Mouse (Mus musculus): Measurements from ENCODE around the gene Eapp. TPM values are rescaled to one million over a fixed set of nuclear protein-coding genes. Genes with fewer than 3 reads are reported as not detected.

Gene Eapp
- polyA plus RNA-seq, 1 experiment from 2014 or later: 57.0 TPM

DNA sequence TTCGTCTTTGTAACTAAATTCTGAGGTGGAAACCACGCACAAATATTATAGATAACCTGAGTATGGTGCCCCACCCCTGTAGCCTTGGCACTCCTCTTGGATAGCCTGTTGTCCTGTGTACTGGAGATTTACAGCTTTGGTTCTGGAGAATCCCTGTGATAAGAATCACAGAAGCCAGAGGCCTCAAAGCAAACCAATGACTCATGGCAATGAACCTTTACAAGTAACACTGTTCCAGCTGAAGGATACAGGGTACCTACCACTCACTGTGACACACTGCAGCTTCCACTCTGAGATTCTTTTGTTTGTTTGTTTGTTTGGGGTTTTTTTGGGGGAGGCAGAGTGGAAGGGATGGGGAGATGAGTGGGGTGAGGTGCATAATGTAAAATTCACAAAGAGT is 73.8 kb downstream of the Eapp start:
- no peak overlapping the region for H3K9ac ChIP-seq (ENCODE audit: low read length)
- no peak overlapping the region for H3K27ac ChIP-seq (ENCODE audit: low read length)
- H3K27me3 ChIP-seq (ENCODE audit: control insufficient read depth, insufficient read depth, low read length): no peaks in the 10 kb centered on the region
- H3K36me3 ChIP-seq (ENCODE audit: control insufficient read depth, insufficient read depth, low read length): no peaks in the 10 kb centered on the region
- 80% methylated on average over 2 of the region's 2 CpGs for WGBS
- no peak overlapping the region for H3K4me3 ChIP-seq (replicated peaks; ENCODE audit: low read length)
- no peak for ATAC-seq (ENCODE audit: insufficient read depth, low FRiP score)
- no peaks in the 10 kb centered on the region for H3K4me1 ChIP-seq (ENCODE audit: control insufficient read depth, insufficient read depth, low read length)
- 0 out of 2 replicates have a peak, but pooled peaks cover 4% of the 10 kb centered on the region for H3K9me3 ChIP-seq (replicated peaks; ENCODE audit: control insufficient read depth, low read length)
- no peak overlapping the region for H3K4me2 ChIP-seq (ENCODE audit: low read depth, low read length)

MicroRNAs encoded within 50 kb of the gene (microRNA counts, 519-probe panel; counts per million panel counts)
- not detected for microRNA mmu-miR-1892

Small RNAs within 50 kb of the gene (microRNA-seq; reads per million reads assigned to microRNA genes)
- gene Mir1892: not detected

Other genes starting within 250 kb of the Eapp start
- gene Sptssa, start 39.3 kb downstream of the Eapp start, polyA plus RNA-seq (2015; fragmentation: Nextera tagmentation; extraction: Ambion mirVana): 225 and 229 TPM in 2 replicates
- gene Snx6, start 99.8 kb upstream of the Eapp start, polyA plus RNA-seq (2015; fragmentation: Nextera tagmentation; extraction: Ambion mirVana): 167 and 175 TPM in 2 replicates
- 179 and 211 TPM in 2 replicates for gene Cfl2, start 167.0 kb upstream of the Eapp start, polyA plus RNA-seq (2015; fragmentation: Nextera tagmentation; extraction: Ambion mirVana)

All from stomach, embryonic 16.5 days (tissue).